Comparison of ENCODE assay signal across 20 mouse cellular contexts in the genomic region with DNA sequence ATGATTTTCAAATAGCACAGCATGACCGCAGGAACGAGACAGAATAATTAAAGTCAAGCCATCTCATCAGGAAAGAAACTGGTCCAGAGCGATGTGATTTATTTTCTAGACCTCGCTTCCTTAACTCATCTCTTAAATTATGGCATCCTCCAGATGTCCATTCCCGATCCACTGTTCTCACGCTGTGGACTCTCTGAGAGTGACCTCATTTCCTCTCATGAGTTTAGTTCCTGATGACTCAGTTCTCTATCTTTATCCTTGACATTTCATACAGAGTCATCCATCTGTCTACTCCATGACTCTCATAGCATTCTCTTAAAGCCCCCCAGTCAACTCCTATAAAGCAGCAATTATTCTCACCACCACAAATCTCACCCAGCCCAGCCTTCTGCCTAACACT.
DNase-seq lines count a peak whose midpoint lies in the region; ATAC-seq and TF ChIP-seq lines count a peak whose summit lies in the region.
"Had no signal": no experiment of that assay in that cellular context is flagged by ENCODE, and none has a peak within 500 bp of the region (broad histone marks: within the 10 kb centered on the region; RNA-seq: fewer than 3 reads in every experiment).

No protein-coding gene starts in this region.

- no peak overlapping the region for H3K4me2 ChIP-seq in liver, embryonic 11.5 days
- H3K4me2 ChIP-seq: heart, embryonic 11.5 days; limb, embryonic 15.5 days; neural tube, embryonic 13.5 days had no signal

- WGBS in liver, embryonic 11.5 days: 67% methylated on average over 6 of the region's 6 CpGs

- no peaks in the 10 kb centered on the region for H3K9me3 ChIP-seq in liver, embryonic 11.5 days (ENCODE audit: control insufficient read depth, low read length)
- H3K9me3 ChIP-seq: limb, embryonic 15.5 days; neural tube, embryonic 13.5 days had no signal

- peak; percentile 38 for DNase-seq in adrenal gland, postnatal 14 days
- DNase-seq in adrenal gland, postnatal 4 days (ENCODE audit: low spot score in 2 of 2): no peak
- no peak for DNase-seq in left cerebral cortex, adult 2 months (ENCODE audit: extremely low spot score in 1 of 2, low spot score in 2 of 2)
- no peak for DNase-seq in left cerebral cortex, postnatal 4 days
- peak; percentile 38 for DNase-seq in adrenal gland, postnatal 36 days
- peak; percentile 37 for DNase-seq in kidney, postnatal 14 days
- DNase-seq in liver, embryonic 11.5 days (ENCODE audit: low spot score): no peak
- DNase-seq: cerebellum, adult 9-11 months; embryo, embryonic 11 days; forebrain, postnatal 0 days; gastrocnemius, postnatal 25 days; heart, postnatal 36 days; lung, adult 2 months; thymus, adult 2 months had no signal

- no peak for TF ChIP-seq CTCF in left cerebral cortex, adult 2 months (IDR thresholded peaks at IDR 0.05)

- no peaks in the 10 kb centered on the region for H3K36me3 ChIP-seq in liver, embryonic 11.5 days (ENCODE audit: control insufficient read depth, insufficient read depth, low read length)
- H3K36me3 ChIP-seq: limb, embryonic 15.5 days; neural tube, embryonic 13.5 days had no signal

- intact Hi-C loops in left cerebral cortex, adult 2 months (cut with DNase I): loop anchor here (10.0 kb wide), 1 partner anchor 505 kb away; no protein-coding TSS in a partner anchor
- intact Hi-C loops in left cerebral cortex, postnatal 4 days (cut with DNase I): no loop called here

- peak overlapping the region; percentile 61 for H3K27ac ChIP-seq in left cerebral cortex, adult 2 months
- no peak overlapping the region for H3K27ac ChIP-seq in liver, embryonic 11.5 days (ENCODE audit: low read depth, low read length)
- H3K27ac ChIP-seq: hindbrain, postnatal 0 days; limb, embryonic 15.5 days; neural tube, embryonic 13.5 days had no signal

- no peaks in the 10 kb centered on the region for H3K27me3 ChIP-seq in liver, embryonic 11.5 days (replicated peaks; ENCODE audit: control insufficient read depth, insufficient read depth, low read length)
- H3K27me3 ChIP-seq: limb, embryonic 15.5 days; megakaryocyte, embryonic 14.5 days; neural tube, embryonic 13.5 days had no signal

- no peaks in the 10 kb centered on the region for H3K4me1 ChIP-seq in liver, embryonic 11.5 days (replicated peaks; ENCODE audit: control insufficient read depth, insufficient read depth, low read length)
- H3K4me1 ChIP-seq: limb, embryonic 15.5 days; megakaryocyte, embryonic 14.5 days; neural tube, embryonic 13.5 days had no signal

- ATAC-seq in erythroid progenitor cell, adult 5-6 weeks (replicated peaks; ENCODE audit: low FRiP score, poor library complexity, severe bottlenecking): no peak
- no peak for ATAC-seq in liver, embryonic 11.5 days (replicated peaks; ENCODE audit: low FRiP score)
- ATAC-seq: forebrain, postnatal 0 days; hindbrain, postnatal 0 days had no signal

- no peak overlapping the region for H3K4me3 ChIP-seq in left cerebral cortex, adult 2 months
- no peak overlapping the region for H3K4me3 ChIP-seq in liver, embryonic 11.5 days (ENCODE audit: low read depth, low read length)
- H3K4me3 ChIP-seq: limb, embryonic 15.5 days; megakaryocyte, embryonic 14.5 days; neural tube, embryonic 13.5 days had no signal

- H3K9ac ChIP-seq in liver, embryonic 11.5 days (ENCODE audit: low read depth, low read length): no peak overlapping the region
- H3K9ac ChIP-seq: forebrain, postnatal 0 days; limb, embryonic 15.5 days; neural tube, embryonic 13.5 days had no signal

Comparison
In these comparisons a context has a peak if more than half of its experiments do, and no peak if none do; other contexts are left out.
1. DNase-seq: peak in adrenal gland, postnatal 14 days (single experiment), adrenal gland, postnatal 36 days (2 of 2) and kidney, postnatal 14 days (single experiment); none in adrenal gland, postnatal 4 days (0 of 2), left cerebral cortex, adult 2 months (0 of 2), left cerebral cortex, postnatal 4 days (single experiment) and liver, embryonic 11.5 days (single experiment).